Mouse (Mus musculus) limb, embryonic 15.5 days (tissue): ENCODE measurements at regions not wholly inside any gene's neighbourhood (a gene's known extent, or its start where the extent isn't known, plus 50 kb on each side); places are given as distances from the start of the nearest gene placed in this dataset.
A peak's percentile ranks its signal among the peaks of the same experiment; 100 is the strongest.

Experiments
- ATAC-seq: fragments of 200-750 bp; cut with Nextera tagmentation; 2 replicates; pipeline ENCODE4 v1.8.0; 2017; ENCODE audit warnings: low read depth, moderate TSS enrichment; ENCODE audit not compliant: insufficient number of reproducible peaks, low FRiP score, low TSS enrichment
- H3K27ac ChIP-seq: fragments of 300-500 bp; sonication (generic); 2 replicates; pipeline ENCODE4 v1.5.1; 2015; ENCODE audit warnings: moderate library complexity, mild to moderate bottlenecking, inconsistent platforms
- H3K27me3 ChIP-seq: fragments of 300-500 bp; sonication (generic); 2 replicates; pipeline ENCODE4 v1.6.1; 2015; ENCODE audit warnings: inconsistent platforms
- H3K36me3 ChIP-seq: fragments of 300-500 bp; sonication (generic); 2 replicates; pipeline ENCODE4 v1.6.1; 2015; ENCODE audit warnings: inconsistent platforms
- H3K4me1 ChIP-seq: fragments of 300-500 bp; sonication (generic); 2 replicates; pipeline ENCODE4 v1.6.1; 2015; ENCODE audit warnings: inconsistent platforms
- H3K4me2 ChIP-seq: fragments of 300-500 bp; sonication (generic); 2 replicates; pipeline ENCODE4 v1.6.1; 2015; ENCODE audit warnings: mild to moderate bottlenecking, inconsistent platforms
- H3K4me3 ChIP-seq: fragments of 300-500 bp; sonication (generic); 2 replicates; pipeline ENCODE4 v1.5.1; 2015; ENCODE audit warnings: mild to moderate bottlenecking, inconsistent platforms
- H3K9ac ChIP-seq: fragments of 300-500 bp; sonication (generic); 2 replicates; pipeline ENCODE4 v1.6.1; 2015; ENCODE audit warnings: inconsistent platforms
- H3K9me3 ChIP-seq: fragments of 300-500 bp; sonication (generic); 2 replicates; pipeline ENCODE4 v1.6.1; 2016; ENCODE audit warnings: inconsistent platforms
- WGBS: fragments of 180-500 bp; shearing (Covaris S2); methylation state at CpG from one replicate; pipeline ENCODE4 v1.1.7; 2015; 5-methylcytosine and 5-hydroxymethylcytosine counted together

- Histone ChIP-seq H3K4me1 (no peaks in the 10 kb centered on the region), H3K9me3 (no peaks in the 10 kb centered on the region), H3K27ac (no peak overlapping the region), H3K27me3 (no peaks in the 10 kb centered on the region; the same call in 1 of the 2 replicates), H3K36me3 (no peaks in the 10 kb centered on the region), H3K4me2 (no peak overlapping the region), H3K9ac (no peak overlapping the region), H3K4me3 (no peak overlapping the region)
- 67% methylated on average over 11 of the region's 11 CpGs for WGBS
- no peak for ATAC-seq
These were observed 161.0 kb upstream of the Rfx3 start for GRCm38 (mm10) chr19:28171836-28172534.

GRCm38 (mm10) chr19:28167451-28168165 lies 156.6 kb upstream of the Rfx3 start:
- H3K4me3 ChIP-seq, result no peak overlapping the region
- 65% methylated on average over 12 of the region's 12 CpGs for WGBS
- ATAC-seq, result no peak

DNA sequence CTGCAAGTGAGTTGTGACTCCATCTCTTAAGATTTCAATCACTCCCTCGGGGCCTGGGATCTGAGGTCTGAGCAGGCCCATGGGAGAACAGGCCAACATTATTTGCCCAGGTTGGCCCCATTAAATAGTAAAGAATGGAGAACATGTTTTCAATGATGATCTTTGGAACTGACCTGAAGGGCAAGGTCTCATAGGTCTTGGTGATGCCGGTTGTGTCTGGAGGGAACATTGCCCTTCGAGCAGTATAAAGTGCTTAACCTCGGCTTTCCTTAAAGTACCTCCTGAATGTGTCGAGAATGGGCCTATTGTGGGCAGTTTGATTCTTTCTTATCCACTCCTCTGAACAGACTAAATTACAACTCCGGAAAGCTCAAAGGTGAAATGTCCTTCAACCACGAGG lies 155.7 kb upstream of the Rfx3 start:
- Histone ChIP-seq H3K4me2 (no peak overlapping the region), H3K27ac (no peak overlapping the region), H3K9me3 (no peaks in the 10 kb centered on the region), H3K4me3 (no peak overlapping the region), H3K27me3 (no peaks in the 10 kb centered on the region; the same call in 1 of the 2 replicates), H3K4me1 (0 out of 2 replicates have a peak, but pooled peaks cover 2% of the 10 kb centered on the region), H3K9ac (no peak overlapping the region), H3K36me3 (no peaks in the 10 kb centered on the region)
- WGBS, result 87% methylated on average over 7 of the region's 7 CpGs
- no peak for ATAC-seq

More at GRCm38 (mm10) chr19:28167451-28168165, 156.6 kb upstream of the Rfx3 start:
- H3K9ac ChIP-seq, result no peak overlapping the region
- no peaks in the 10 kb centered on the region; the same call in 1 of the 2 replicates for H3K27me3 ChIP-seq
- no peak overlapping the region for H3K4me2 ChIP-seq
- no peaks in the 10 kb centered on the region for H3K9me3 ChIP-seq
- no peaks in the 10 kb centered on the region for H3K36me3 ChIP-seq
- 0 out of 2 replicates have a peak, but pooled peaks cover 2% of the 10 kb centered on the region for H3K4me1 ChIP-seq
- H3K27ac ChIP-seq, result no peak overlapping the region

DNA sequence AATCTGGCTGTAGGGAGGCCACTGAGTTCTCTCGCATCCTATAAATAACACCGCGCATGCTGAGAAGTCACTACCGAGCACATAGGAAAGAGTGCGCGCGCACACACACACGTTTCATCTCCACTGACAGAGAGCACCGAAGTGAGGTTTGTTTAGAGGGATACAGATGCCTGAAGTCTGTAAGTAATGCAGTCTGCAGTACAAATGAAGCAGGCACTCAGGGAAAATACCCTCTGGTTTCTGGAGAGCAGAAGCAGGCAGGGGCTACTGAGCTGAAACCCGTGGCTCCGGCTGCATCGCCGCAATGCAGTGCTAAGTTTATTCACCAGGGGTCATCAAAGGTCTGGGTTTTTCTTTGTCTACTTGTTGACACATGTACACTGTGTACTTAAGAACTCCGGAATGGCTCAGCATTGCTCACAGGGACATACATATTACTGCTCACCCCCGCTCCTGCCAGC lies 155.0 kb upstream of the Rfx3 start:
- H3K36me3 ChIP-seq, result no peaks in the 10 kb centered on the region
- no peaks in the 10 kb centered on the region; the same call in 1 of the 2 replicates for H3K27me3 ChIP-seq
- peak overlapping the region; percentile 33 for H3K4me2 ChIP-seq
- H3K9me3 ChIP-seq, result no peaks in the 10 kb centered on the region
- peak; percentile 76; the same call in 1 of the 2 replicates for ATAC-seq
- 0 out of 2 replicates have a peak, but pooled peaks cover 2% of the 10 kb centered on the region for H3K4me1 ChIP-seq
- H3K27ac ChIP-seq, result no peak overlapping the region
- H3K4me3 ChIP-seq, result peak overlapping the region; percentile 23; the same call in 1 of the 2 replicates
- no peak overlapping the region for H3K9ac ChIP-seq
- WGBS, result 39% methylated on average over 15 of the region's 15 CpGs

- Histone ChIP-seq H3K9me3 (no peaks in the 10 kb centered on the region), H3K4me1 (0 out of 2 replicates have a peak, but pooled peaks cover 2% of the 10 kb centered on the region), H3K36me3 (no peaks in the 10 kb centered on the region), H3K4me2 (no peak overlapping the region), H3K4me3 (no peak overlapping the region), H3K9ac (no peak overlapping the region), H3K27ac (no peak overlapping the region), H3K27me3 (no peaks in the 10 kb centered on the region; the same call in 1 of the 2 replicates)
- ATAC-seq, result no peak
- WGBS, result 77% methylated on average over 6 of the region's 6 CpGs
These were observed 152.2 kb upstream of the Rfx3 start for GRCm38 (mm10) chr19:28163195-28163594.

GRCm38 (mm10) chr19:28160582-28160981 lies 149.6 kb upstream of the Rfx3 start:
- H3K27ac ChIP-seq, result no peak overlapping the region
- no peak for ATAC-seq
- no peak overlapping the region for H3K4me3 ChIP-seq
- WGBS, result 73% methylated on average over 4 of the region's 4 CpGs
- no peak overlapping the region for H3K4me2 ChIP-seq
- no peaks in the 10 kb centered on the region for H3K9me3 ChIP-seq
- H3K27me3 ChIP-seq, result no peaks in the 10 kb centered on the region
- no peaks in the 10 kb centered on the region for H3K4me1 ChIP-seq
- no peaks in the 10 kb centered on the region for H3K36me3 ChIP-seq
- no peak overlapping the region for H3K9ac ChIP-seq

DNA sequence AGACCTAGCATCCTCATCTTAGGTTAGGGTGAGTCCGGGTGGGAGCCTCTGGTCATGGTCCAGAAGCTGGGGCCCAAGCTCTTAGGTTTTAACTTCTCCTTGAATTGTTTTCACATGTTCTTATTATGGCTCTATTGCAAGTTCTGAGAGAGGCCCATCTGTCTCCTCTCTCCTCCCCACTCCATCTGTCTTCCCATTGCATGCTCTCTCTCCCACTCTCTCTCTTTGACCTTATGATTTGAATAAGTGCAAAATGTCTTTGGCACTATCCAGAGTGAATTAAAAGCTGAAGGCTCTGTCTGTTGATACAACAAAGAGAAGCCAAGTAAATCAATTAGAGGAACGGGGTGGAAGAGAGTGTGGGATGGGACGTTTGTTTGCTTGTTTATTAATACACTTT lies 146.2 kb upstream of the Rfx3 start:
- H3K27me3 ChIP-seq, result no peaks in the 10 kb centered on the region
- no peak overlapping the region for H3K27ac ChIP-seq
- no peak overlapping the region for H3K4me2 ChIP-seq
- no peak overlapping the region for H3K4me3 ChIP-seq
- no peak for ATAC-seq
- WGBS, result 77% methylated on average over 3 of the region's 3 CpGs
- no peak overlapping the region for H3K9ac ChIP-seq
- H3K9me3 ChIP-seq, result no peaks in the 10 kb centered on the region
- no peaks in the 10 kb centered on the region for H3K4me1 ChIP-seq
- H3K36me3 ChIP-seq, result no peaks in the 10 kb centered on the region

DNA sequence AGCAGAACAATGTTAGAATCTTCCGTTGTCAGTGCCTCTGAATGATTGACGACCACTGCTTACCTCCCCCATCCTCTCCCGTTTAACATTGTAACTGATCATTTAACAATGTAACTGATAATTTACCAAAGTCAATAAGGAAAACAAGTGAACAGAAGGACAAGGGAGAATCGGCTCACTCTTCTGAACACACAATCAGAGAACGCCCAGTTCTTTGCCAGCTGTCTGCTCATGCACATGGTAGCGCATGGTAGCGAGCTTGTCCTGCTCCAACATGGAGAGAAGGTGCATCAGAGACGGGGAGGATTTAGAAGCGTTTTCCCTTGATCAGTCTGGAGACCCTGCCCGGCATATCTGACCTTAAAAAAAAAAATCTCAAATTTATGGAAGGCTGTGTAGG lies 126.6 kb upstream of the Rfx3 start:
- H3K4me1 ChIP-seq, result no peaks in the 10 kb centered on the region
- no peak overlapping the region for H3K4me2 ChIP-seq
- WGBS, result 86% methylated on average over 10 of the region's 10 CpGs
- no peaks in the 10 kb centered on the region for H3K27me3 ChIP-seq
- no peak overlapping the region for H3K9ac ChIP-seq
- no peaks in the 10 kb centered on the region for H3K9me3 ChIP-seq
- ATAC-seq, result no peak
- no peak overlapping the region for H3K27ac ChIP-seq
- no peak overlapping the region for H3K4me3 ChIP-seq
- no peaks in the 10 kb centered on the region for H3K36me3 ChIP-seq

GRCm38 (mm10) chr19:28134806-28135205 lies 123.8 kb upstream of the Rfx3 start:
- Histone ChIP-seq H3K36me3 (no peaks in the 10 kb centered on the region), H3K9me3 (no peaks in the 10 kb centered on the region), H3K4me2 (no peak overlapping the region), H3K4me1 (no peaks in the 10 kb centered on the region), H3K27me3 (no peaks in the 10 kb centered on the region), H3K4me3 (no peak overlapping the region), H3K27ac (no peak overlapping the region), H3K9ac (no peak overlapping the region)
- no peak for ATAC-seq
- WGBS, result 19% methylated on average over 1 of the region's 1 CpGs

DNA sequence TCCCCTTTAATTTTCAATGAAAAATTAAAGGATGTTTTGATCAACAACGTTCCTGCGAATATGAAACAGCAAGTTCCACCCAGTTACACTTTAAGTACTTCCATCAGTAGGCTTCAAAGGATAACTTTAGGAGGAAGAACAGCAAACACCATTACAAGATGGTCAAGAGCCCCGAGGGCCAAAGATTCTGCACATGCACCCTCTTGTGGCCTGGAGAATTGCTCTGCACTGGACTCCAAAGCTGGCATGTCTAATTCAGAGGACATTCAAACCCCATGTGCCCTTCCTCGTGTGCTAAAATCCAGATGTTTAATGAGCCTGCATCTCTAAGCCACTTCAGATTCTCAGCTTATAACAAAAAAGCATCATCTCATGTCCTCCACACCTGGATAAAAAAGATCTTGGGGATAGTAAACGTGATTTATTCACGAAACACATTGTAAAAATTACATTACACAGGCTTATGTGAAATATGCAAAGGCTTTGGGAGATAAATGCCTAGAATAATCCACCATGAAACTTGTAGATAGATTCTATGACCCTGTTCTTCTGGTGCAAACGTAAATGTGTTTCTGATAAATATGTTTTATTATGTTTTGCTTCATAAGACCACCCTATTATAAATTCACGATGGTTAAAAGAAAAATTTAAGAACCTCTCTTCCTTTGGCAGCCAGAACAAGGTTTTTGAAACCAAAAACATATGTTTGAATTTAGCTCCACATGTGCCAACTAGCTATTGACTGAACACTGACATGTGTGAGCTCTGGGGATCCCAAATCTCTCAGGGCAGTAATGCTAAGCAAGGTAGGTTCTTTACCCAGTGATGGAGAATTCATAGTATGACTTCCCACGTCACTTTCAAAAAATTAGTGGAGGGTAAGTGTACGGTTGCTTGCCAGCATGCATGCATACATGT lies 100.6 kb upstream of the Rfx3 start:
- H3K9ac ChIP-seq, result no peak overlapping the region
- H3K4me1 ChIP-seq, result no peaks in the 10 kb centered on the region; the same call in 1 of the 2 replicates
- WGBS, result 42% methylated on average over 10 of the region's 10 CpGs
- H3K36me3 ChIP-seq, result no peaks in the 10 kb centered on the region
- H3K9me3 ChIP-seq, result no peaks in the 10 kb centered on the region
- H3K27ac ChIP-seq, result no peak overlapping the region
- H3K4me2 ChIP-seq, result no peak overlapping the region
- ATAC-seq, result no peak
- no peak overlapping the region for H3K4me3 ChIP-seq
- H3K27me3 ChIP-seq, result 0 out of 2 replicates have a peak, but pooled peaks cover 5% of the 10 kb centered on the region

- WGBS, result 23% methylated on average over 9 of the region's 9 CpGs
- no peaks in the 10 kb centered on the region for H3K4me1 ChIP-seq
These were observed 84.7 kb upstream of the Rfx3 start for GRCm38 (mm10) chr19:28095620-28096019.

More at GRCm38 (mm10) chr19:28095620-28096019, 84.7 kb upstream of the Rfx3 start:
- H3K27me3 ChIP-seq, result no peaks in the 10 kb centered on the region
- no peak overlapping the region for H3K27ac ChIP-seq
- no peak overlapping the region for H3K4me3 ChIP-seq
- H3K9me3 ChIP-seq, result no peaks in the 10 kb centered on the region
- no peak overlapping the region for H3K9ac ChIP-seq
- no peaks in the 10 kb centered on the region for H3K36me3 ChIP-seq
- H3K4me2 ChIP-seq, result no peak overlapping the region
- no peak for ATAC-seq
